Mouse (Mus musculus) macrophage (primary cell): Measurements from ENCODE around the gene Scarb2. TPM values are rescaled to one million over a fixed set of nuclear protein-coding genes. Genes with fewer than 3 reads are reported as not detected.

Experiments
- H3K27ac ChIP-seq: fragments of 350-480 bp; formaldehyde crosslinking; 2 replicates; pipeline ENCODE4 v1.9.0; 2021
- H3K36me3 ChIP-seq: fragments of 350-480 bp; formaldehyde crosslinking; 2 replicates; pipeline ENCODE4 v1.9.0; 2021; ENCODE audit errors: inconsistent target
- H3K4me3 ChIP-seq: fragments of 350-480 bp; formaldehyde crosslinking; 2 replicates; pipeline ENCODE4 v1.9.0; 2021; ENCODE audit errors: inconsistent target
- H3K79me2 ChIP-seq: fragments of 350-480 bp; formaldehyde crosslinking; 2 replicates; pipeline ENCODE4 v1.9.0; 2021; ENCODE audit errors: inconsistent target
- WGBS: methylation state at CpG from one replicate; pipeline ENCODE4 v1.1.7; 2026; ENCODE audit warnings: inconsistent platforms; ENCODE audit not compliant: missing documents; 5-methylcytosine and 5-hydroxymethylcytosine counted together
- polyA plus RNA-seq: library from polyadenylated mRNA; stranded (reverse); fragments of 250-400 nt; gene quantifications from 3 replicates; pipeline ENCODE4 v1.2.4, GENCODE M21; 2018; ENCODE audit warnings: inconsistent platforms

The Scarb2 gene
- polyA plus RNA-seq, 1 experiment from 2014 or later = 161 TPM

DNA sequence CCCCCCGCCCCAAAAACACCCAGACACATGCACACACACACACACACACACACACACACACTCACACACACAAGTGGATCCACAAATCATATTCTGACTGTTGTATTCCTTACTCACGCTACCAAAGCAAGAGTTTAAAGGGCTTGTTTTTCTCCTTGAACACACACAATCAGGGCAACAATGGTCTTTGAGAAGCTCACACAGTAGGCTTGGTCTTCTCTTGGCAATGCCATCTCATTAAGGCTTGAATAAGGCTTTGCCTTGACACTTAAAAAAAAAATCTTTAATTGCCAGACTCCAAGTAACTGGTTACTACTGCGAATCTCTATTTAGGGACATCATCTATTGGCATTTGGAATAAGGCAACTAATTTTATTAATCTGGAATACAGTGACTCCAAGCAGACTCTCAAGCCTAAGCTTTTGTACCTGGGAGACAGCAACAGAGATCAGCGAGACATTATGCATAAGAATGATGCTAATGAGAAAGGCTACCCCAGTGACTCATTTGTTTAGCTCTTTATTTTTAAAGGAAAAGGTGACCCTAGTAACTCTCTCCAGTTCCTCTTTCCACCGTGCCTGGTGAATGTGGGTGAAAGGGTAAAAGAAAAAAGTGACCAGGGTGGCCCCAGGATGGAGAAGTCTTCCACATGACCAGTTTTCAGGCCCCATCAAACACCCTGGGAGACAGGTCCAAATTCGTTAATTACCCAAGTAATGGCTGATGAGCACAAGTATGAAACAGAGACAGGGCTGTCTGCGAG, 2.6 kb downstream of the Scarb2 start:
- peak overlapping the region; percentile 78 for H3K27ac ChIP-seq
- WGBS = 37% methylated on average over 7 of the region's 7 CpGs
- H3K36me3 ChIP-seq = 0 out of 2 replicates have a peak, but pooled peaks cover 8% of the 10 kb centered on the region
- H3K79me2 ChIP-seq = peaks cover 53% of the 10 kb centered on the region
- H3K4me3 ChIP-seq = peak overlapping the region; percentile 78

- Histone ChIP-seq H3K4me3 (peak overlapping the region; percentile 78; the same call in 1 of the 2 replicates), H3K79me2 (peaks cover 60% of the 10 kb centered on the region), H3K27ac (no peak overlapping the region), H3K36me3 (0 out of 2 replicates have a peak, but pooled peaks cover 8% of the 10 kb centered on the region)
- 79% methylated on average over 9 of the region's 9 CpGs for WGBS
Observed at GRCm38 (mm10) chr5:92503356-92503847, 3.2 kb downstream of the Scarb2 start.

DNA sequence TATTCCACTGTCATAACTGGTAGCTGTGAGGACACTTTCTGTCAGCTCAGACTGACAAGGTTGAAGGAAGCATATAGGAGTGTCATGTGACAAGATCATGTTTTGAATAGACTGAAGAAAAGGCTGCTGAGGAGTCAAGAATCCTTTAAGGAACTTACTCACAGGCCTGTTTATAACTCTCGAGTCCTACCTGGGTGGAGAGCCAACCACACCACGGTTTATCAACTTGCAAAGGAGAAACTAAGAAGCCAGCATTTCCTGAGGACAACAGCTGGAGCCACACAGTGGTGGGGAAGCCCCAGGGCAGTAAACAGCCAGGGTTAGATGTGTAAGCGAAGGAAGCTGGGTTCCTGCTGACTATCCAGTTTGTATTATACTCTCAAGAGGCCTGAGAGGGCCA, 7.3 kb downstream of the Scarb2 start:
- 17% methylated on average over 3 of the region's 3 CpGs for WGBS
- peaks cover 94% of the 10 kb centered on the region for H3K79me2 ChIP-seq
- 0 out of 2 replicates have a peak, but pooled peaks cover 8% of the 10 kb centered on the region for H3K36me3 ChIP-seq
- peak overlapping the region; percentile 53 for H3K27ac ChIP-seq
- H3K4me3 ChIP-seq = no peak overlapping the region

- Histone ChIP-seq H3K27ac (peak overlapping the region; percentile 53), H3K4me3 (no peak overlapping the region), H3K79me2 (peaks cover 94% of the 10 kb centered on the region), H3K36me3 (0 out of 2 replicates have a peak, but pooled peaks cover 8% of the 10 kb centered on the region)
- WGBS = 91% methylated on average over 5 of the region's 5 CpGs
Observed at GRCm38 (mm10) chr5:92498661-92499060, 8.0 kb downstream of the Scarb2 start.

DNA sequence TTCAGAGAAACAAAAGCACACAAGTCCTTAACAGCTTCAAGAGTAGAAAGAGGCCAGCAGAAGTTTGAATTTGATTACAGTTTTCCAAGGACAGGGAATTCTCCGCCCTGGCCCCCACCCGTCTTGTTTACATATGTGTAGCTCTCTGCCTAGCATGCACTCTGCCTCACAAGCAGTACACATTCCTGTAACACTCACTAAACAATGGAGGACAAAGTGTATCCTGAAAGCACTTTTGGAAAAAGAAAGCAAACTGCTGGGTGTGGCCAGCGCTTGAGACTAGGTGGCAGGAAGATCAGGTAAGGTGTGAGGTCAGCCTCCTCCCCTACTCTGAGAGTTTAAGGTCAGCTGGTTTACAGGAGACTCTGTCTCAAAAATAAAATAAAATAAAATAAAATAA, 8.4 kb downstream of the Scarb2 start:
- H3K27ac ChIP-seq = no peak overlapping the region
- 98% methylated on average over 3 of the region's 3 CpGs for WGBS
- H3K79me2 ChIP-seq = peaks cover 94% of the 10 kb centered on the region
- no peak overlapping the region for H3K4me3 ChIP-seq
- 0 out of 2 replicates have a peak, but pooled peaks cover 8% of the 10 kb centered on the region for H3K36me3 ChIP-seq

- 97% methylated on average over 7 of the region's 7 CpGs for WGBS
- H3K4me3 ChIP-seq = no peak overlapping the region
- peaks cover 94% of the 10 kb centered on the region for H3K79me2 ChIP-seq
- H3K36me3 ChIP-seq = no peaks in the 10 kb centered on the region
- H3K27ac ChIP-seq = no peak overlapping the region
Observed at GRCm38 (mm10) chr5:92495771-92496409, 10.7 kb downstream of the Scarb2 start.

GRCm38 (mm10) chr5:92495291-92495690, 11.3 kb downstream of the Scarb2 start:
- H3K4me3 ChIP-seq = no peak overlapping the region
- H3K27ac ChIP-seq = no peak overlapping the region
- WGBS = 49% methylated on average over 4 of the region's 4 CpGs
- H3K79me2 ChIP-seq = peaks cover 94% of the 10 kb centered on the region
- no peaks in the 10 kb centered on the region for H3K36me3 ChIP-seq

DNA sequence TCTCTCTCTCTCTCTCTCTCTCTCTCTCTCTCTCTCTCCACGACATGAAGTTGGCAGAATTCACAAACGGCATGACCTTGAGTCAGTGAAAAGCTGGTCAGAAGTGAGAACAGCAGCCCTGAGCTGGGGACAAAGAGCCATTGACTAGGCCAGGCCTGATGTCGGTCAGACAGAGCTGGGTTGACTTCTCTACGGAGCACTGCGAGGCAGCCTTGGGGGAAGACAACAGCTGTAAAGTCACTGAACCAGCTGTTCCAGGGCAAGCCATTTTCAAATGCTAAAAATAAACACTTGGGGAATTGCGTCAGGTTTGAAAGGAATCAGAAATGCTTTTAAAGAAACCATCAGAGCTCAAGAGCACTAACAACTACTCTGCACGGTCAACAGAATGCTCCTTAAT, 13.2 kb downstream of the Scarb2 start:
- Histone ChIP-seq H3K79me2 (peaks cover 100% of the 10 kb centered on the region), H3K4me3 (no peak overlapping the region), H3K27ac (no peak overlapping the region), H3K36me3 (no peaks in the 10 kb centered on the region)
- 75% methylated on average over 7 of the region's 7 CpGs for WGBS

- H3K79me2 ChIP-seq = peaks cover 100% of the 10 kb centered on the region
- no peak overlapping the region for H3K27ac ChIP-seq
- H3K36me3 ChIP-seq = no peaks in the 10 kb centered on the region
- H3K4me3 ChIP-seq = no peak overlapping the region
- 63% methylated on average over 4 of the region's 4 CpGs for WGBS
Observed at GRCm38 (mm10) chr5:92490779-92491178, 15.9 kb downstream of the Scarb2 start.

DNA sequence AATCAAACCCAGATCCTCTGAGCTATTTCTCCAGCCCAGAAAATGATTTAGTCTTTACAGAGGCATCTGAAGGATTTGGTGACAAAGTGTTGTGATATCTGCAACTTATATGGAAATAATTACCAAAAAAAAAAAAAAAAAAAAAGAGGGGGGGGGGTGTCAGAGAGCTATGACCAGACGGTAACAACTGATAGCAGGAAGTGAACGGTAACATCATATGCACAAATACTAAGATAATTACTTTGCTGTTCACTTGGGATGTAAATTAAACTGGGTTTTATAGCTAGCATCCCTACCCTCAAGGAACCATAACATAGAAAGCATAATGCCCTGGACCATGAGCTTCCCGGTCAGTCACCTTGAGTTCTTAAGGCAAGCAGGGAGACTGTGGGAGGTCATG, 16.3 kb downstream of the Scarb2 start:
- no peak overlapping the region for H3K27ac ChIP-seq
- WGBS = 87% methylated on average over 3 of the region's 3 CpGs
- peaks cover 3% of the 10 kb centered on the region; the same call in 1 of the 2 replicates for H3K36me3 ChIP-seq
- peaks cover 100% of the 10 kb centered on the region for H3K79me2 ChIP-seq
- H3K4me3 ChIP-seq = no peak overlapping the region

DNA sequence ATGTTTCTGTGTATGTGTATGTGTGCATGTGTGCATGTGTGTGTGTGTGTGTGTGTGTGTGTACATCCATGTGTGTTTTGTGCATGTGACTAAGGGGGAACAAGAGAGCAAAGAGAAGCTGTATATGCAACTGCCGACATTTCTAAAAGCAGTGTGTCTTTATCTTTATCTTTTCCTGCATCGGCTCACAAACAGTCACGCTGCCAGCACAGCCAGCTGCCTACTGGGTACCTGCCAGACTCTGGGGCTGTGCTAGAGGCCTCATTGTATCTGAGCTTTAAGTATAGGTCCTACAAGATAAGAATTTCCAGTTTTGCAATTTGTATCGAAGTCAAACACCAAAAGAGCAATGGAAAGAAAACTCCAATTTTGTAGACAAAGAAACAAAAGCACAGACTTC, 17.1 kb downstream of the Scarb2 start:
- H3K27ac ChIP-seq = no peak overlapping the region
- H3K4me3 ChIP-seq = no peak overlapping the region
- peaks cover 11% of the 10 kb centered on the region for H3K36me3 ChIP-seq
- WGBS = 39% methylated on average over 4 of the region's 4 CpGs
- H3K79me2 ChIP-seq = peaks cover 100% of the 10 kb centered on the region

DNA sequence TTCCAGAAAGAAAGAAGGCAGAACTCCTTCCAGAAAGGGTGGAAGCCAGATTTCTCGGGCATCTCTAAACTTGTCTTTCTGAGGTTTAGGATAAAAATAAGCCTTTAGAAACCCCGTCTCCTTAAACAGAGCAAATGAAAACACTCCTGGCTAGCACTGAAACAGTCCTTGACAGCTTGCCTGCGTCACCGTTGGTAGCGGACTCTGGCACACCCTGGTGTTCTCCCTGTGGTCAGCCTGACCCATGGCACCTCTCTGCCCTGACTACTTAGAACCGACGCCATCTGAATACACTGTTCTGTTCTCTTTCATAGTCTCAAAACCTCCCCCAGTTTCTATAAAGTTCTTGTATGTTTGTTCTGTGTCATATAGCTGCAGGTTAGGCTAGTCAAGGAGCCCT, 17.7 kb downstream of the Scarb2 start:
- 75% methylated on average over 7 of the region's 7 CpGs for WGBS
- peaks cover 16% of the 10 kb centered on the region for H3K36me3 ChIP-seq
- peaks cover 100% of the 10 kb centered on the region for H3K79me2 ChIP-seq
- no peak overlapping the region for H3K4me3 ChIP-seq
- no peak overlapping the region for H3K27ac ChIP-seq

DNA sequence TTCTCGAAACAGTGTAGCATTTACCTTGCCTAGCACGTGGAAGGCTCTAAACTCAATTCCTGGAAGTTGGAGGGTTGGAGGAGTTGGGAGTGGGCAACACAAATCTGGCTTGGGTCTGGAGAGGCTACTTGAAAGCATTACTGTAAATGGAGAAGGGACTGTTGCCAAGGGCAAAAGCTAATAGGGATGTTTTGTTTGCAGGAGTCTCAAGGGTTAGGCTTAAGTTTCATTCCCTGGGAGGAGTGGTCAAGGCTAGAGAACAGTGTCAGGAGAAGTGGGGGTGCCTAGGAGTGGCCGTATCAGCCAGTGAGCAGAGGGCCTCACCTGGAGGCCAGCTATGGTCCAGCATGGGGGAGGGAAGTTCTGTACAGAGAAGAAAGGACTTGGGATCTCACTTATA, 18.2 kb downstream of the Scarb2 start:
- Histone ChIP-seq H3K27ac (no peak overlapping the region), H3K79me2 (peaks cover 100% of the 10 kb centered on the region), H3K36me3 (peaks cover 21% of the 10 kb centered on the region), H3K4me3 (no peak overlapping the region)
- 72% methylated on average over 3 of the region's 3 CpGs for WGBS

DNA sequence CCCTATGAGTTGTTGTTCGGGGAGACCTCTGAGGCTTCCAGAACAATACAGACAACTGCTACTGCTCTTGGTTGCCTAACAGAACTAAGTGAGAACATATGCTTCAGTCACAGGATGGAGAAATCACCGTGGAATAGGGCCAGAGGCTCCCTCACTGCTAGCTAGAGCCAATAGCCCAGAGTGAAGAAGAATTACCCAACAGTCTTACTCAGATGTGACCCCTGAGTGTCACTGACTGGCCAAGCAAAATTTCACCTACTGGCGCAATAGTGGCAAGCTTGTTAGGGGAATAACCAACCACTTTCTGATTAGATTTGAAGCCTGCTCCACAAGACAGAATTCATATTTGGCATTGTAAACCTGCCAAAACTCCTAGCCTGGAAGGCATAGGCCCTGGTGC, 19.9 kb downstream of the Scarb2 start:
- Histone ChIP-seq H3K27ac (no peak overlapping the region), H3K79me2 (peaks cover 99% of the 10 kb centered on the region), H3K36me3 (peaks cover 37% of the 10 kb centered on the region), H3K4me3 (no peak overlapping the region)
- 73% methylated on average over 3 of the region's 3 CpGs for WGBS

GRCm38 (mm10) chr5:92484880-92485279, 21.8 kb downstream of the Scarb2 start:
- Histone ChIP-seq H3K4me3 (no peak overlapping the region), H3K27ac (no peak overlapping the region), H3K79me2 (peaks cover 80% of the 10 kb centered on the region), H3K36me3 (peaks cover 37% of the 10 kb centered on the region)
- 66% methylated on average over 7 of the region's 7 CpGs for WGBS
